Mouse (Mus musculus) forebrain, embryonic 15.5 days (tissue): ENCODE measurements at regions not wholly inside any gene's neighbourhood (a gene's known extent, or its start where the extent isn't known, plus 50 kb on each side); places are given as distances from the start of the nearest gene placed in this dataset.

Experiments
- ATAC-seq: fragments of 200-750 bp; cut with Nextera tagmentation; replicated peaks from 2 replicates; pipeline ENCODE4 v1.8.0; 2017; ENCODE audit warnings: mild to moderate bottlenecking, moderate TSS enrichment, moderate library complexity
- H3K27ac ChIP-seq: fragments of 300-500 bp; sonication (generic); replicated peaks from 2 replicates; pipeline ENCODE4 v1.5.1; 2015; ENCODE audit warnings: mild to moderate bottlenecking, inconsistent platforms
- H3K27me3 ChIP-seq: fragments of 300-500 bp; sonication (generic); 2 replicates; pipeline ENCODE4 v1.6.1; 2015; ENCODE audit warnings: inconsistent platforms
- H3K36me3 ChIP-seq: fragments of 300-500 bp; sonication (generic); 2 replicates; pipeline ENCODE4 v1.6.1; 2015; ENCODE audit warnings: mild to moderate bottlenecking, inconsistent platforms
- H3K4me1 ChIP-seq: fragments of 300-500 bp; sonication (generic); 2 replicates; pipeline ENCODE4 v1.6.1; 2015; ENCODE audit warnings: inconsistent platforms
- H3K4me2 ChIP-seq: fragments of 300-500 bp; sonication (generic); replicated peaks from 2 replicates; pipeline ENCODE4 v1.6.1; 2015; ENCODE audit warnings: mild to moderate bottlenecking, inconsistent platforms
- H3K4me3 ChIP-seq: fragments of 300-500 bp; sonication (generic); 2 replicates; pipeline ENCODE4 v1.5.1; 2015; ENCODE audit warnings: mild to moderate bottlenecking, inconsistent platforms
- H3K9ac ChIP-seq: fragments of 300-500 bp; sonication (generic); replicated peaks from 2 replicates; pipeline ENCODE4 v1.6.1; 2015; ENCODE audit warnings: mild to moderate bottlenecking, inconsistent platforms
- H3K9me3 ChIP-seq: fragments of 300-500 bp; sonication (generic); 2 replicates; pipeline ENCODE4 v1.6.1; 2016; ENCODE audit warnings: inconsistent platforms
- WGBS: fragments of 180-500 bp; shearing (Covaris S2); methylation state at CpG from one replicate; pipeline ENCODE4 v1.1.7; 2015; ENCODE audit warnings: mixed read lengths; 5-methylcytosine and 5-hydroxymethylcytosine counted together

DNA sequence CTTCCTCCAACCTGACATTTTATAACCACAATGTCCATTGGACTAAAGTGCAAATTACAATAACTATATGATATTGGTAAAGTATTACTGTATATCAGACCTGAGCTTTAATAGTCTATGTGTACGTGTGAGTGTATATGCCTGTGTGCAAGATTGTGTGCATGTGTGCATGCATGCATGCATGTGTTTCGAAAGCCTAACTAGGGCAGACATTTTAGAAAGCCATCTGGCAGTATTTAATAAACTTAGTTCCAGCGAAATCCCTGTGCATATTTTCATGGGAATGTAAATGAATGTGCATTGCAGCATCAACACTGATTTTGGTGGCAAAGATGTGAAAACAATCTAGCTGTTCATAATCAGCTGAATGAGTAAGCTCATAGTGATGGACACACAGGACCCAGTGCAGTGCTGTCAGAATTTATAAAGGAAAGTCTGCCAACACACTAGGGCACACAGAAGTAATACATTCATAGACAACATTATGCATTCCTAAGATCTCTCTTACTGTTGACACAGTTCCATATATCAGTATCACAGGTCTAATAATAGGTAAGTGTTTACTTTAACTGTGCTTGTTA, 1288.1 kb downstream of the D3Ertd751e start:
- peak; percentile 70; the same call in 1 of the 2 replicates for ATAC-seq
- H3K9ac ChIP-seq, result no peak overlapping the region
- no peaks in the 10 kb centered on the region for H3K4me1 ChIP-seq
- no peak overlapping the region for H3K4me3 ChIP-seq
- no peak overlapping the region for H3K27ac ChIP-seq
- H3K4me2 ChIP-seq, result no peak overlapping the region
- no peaks in the 10 kb centered on the region for H3K36me3 ChIP-seq
- H3K9me3 ChIP-seq, result no peaks in the 10 kb centered on the region
- 71% methylated on average over 3 of the region's 3 CpGs for WGBS
- no peaks in the 10 kb centered on the region for H3K27me3 ChIP-seq

GRCm38 (mm10) chr3:43056344-43056743, 1313.9 kb downstream of the D3Ertd751e start:
- no peaks in the 10 kb centered on the region for H3K4me1 ChIP-seq
- no peak overlapping the region for H3K4me3 ChIP-seq
- WGBS, result 72% methylated on average over 2 of the region's 2 CpGs
- no peak for ATAC-seq
- no peak overlapping the region for H3K9ac ChIP-seq
- no peak overlapping the region for H3K4me2 ChIP-seq
- H3K27ac ChIP-seq, result no peak overlapping the region
- no peaks in the 10 kb centered on the region for H3K9me3 ChIP-seq
- no peaks in the 10 kb centered on the region for H3K27me3 ChIP-seq
- no peaks in the 10 kb centered on the region for H3K36me3 ChIP-seq
